Mouse (Mus musculus) urinary bladder, postnatal 10 days (tissue): ENCODE data around the gene Spag8.

Experiments
- DNase-seq: peaks from one replicate; pipeline ENCODE4 v3.0.0; 2022; ENCODE audit warnings: low spot score

Gene Spag8

DNA sequence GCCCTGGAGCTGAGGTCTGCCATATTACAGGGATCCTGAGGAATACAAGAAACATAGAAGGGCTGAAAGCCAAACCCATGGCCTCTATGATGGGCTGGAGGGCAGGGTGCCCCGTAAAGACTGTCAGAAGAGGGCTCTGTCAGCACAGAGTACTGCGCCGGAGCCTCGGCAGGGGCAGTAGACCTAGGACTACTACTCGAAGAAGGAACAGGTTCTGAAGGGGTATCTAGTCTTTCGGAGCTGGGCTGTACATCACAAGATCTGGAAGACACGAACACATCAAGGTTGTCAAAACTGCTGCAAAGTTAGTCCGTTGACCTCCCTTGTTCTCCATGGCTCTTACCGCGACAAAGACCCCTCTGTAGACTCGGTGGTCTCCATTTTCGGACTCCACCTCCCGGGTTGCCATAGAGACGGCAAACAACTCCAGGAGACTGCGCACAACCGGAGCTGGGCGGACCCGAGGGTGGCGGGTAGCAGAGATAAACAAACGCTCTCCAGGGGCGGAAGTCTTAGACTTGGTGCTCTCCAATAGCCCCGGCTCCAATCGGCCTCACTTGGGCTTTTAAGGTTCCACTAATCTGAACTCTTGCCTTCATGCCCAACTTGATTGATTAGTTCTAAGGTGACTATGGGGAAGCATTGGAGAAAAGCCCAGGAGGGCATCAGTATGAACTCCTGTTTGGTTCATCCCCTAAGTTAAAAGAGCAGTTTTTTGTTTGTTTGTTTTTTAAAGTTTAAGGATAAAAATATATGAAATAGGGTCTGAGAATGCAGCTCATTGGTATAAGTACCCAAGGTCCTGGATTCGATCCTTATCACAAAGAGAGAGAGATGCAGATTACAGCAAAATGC is at the start of gene Spag8:
Spag8 (minus strand) TSS at position 434 of the 855 bp plus-strand sequence.
- DNase-seq, result no peak

DNA sequence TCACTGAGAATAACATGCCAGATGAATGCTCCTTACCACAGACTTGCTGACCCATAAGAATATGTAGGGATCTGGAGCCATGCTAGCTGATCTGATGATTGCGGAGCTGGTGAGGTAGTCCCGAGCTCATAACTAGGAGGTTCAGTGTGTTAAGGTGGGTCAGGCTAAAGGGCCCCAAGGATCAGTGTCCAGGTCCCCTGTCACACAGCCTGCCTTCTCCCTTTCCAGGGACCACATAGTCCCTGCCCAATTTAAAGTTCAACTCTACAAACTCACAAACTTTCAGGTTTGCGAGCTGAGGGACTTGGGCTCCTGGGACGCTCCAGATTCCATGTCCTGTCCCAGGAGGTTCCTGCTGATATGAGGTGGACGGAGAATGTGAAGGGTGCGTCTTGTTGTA is 47.3 kb upstream of the Spag8 start, which contains the start of gene Olfr70:
Olfr70 (minus strand) TSS at position 101 of the 400 bp plus-strand sequence.
- DNase-seq, result no peak

DNA sequence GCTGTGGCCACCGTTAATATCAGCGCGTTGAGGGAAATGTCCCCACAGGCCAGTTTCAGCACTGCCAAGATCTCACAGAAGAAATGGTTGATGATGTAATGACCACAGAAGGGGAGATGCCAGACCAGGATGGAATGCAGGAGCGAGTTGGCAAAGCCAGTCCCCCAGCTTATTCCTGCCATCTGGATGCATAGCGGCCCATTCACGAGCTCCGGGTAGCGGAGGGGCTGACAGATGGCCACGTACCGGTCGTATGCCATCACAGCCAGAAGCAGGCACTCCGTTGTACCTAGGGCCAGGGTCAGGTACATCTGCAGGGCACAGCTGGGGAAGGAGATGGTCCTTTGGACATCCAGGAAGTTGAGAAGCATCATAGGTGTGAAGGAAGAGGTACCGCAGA is 43.2 kb upstream of the Spag8 start:
- DNase-seq, result no peak

DNA sequence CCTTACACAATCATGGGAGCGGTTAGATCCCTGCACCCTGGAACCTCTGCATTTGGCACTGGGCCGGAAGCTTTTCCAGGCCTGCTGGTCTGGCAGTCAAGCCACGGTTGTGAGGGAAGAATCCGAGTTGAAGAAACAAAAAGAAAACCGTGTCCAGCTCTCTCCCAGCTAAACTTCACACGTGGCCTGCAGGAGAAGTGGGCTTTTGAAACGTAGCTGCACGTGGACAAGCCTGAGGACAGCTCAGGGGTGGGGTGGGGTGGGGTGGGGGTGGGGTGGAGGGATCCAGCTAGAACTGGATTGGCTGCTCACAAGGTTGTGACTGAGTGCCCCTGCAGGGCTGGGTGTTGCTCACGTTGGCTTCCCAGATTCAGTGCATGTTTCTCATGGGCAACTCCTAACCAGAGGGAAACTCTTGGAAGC is 41.9 kb upstream of the Spag8 start:
- DNase-seq, result no peak

DNA sequence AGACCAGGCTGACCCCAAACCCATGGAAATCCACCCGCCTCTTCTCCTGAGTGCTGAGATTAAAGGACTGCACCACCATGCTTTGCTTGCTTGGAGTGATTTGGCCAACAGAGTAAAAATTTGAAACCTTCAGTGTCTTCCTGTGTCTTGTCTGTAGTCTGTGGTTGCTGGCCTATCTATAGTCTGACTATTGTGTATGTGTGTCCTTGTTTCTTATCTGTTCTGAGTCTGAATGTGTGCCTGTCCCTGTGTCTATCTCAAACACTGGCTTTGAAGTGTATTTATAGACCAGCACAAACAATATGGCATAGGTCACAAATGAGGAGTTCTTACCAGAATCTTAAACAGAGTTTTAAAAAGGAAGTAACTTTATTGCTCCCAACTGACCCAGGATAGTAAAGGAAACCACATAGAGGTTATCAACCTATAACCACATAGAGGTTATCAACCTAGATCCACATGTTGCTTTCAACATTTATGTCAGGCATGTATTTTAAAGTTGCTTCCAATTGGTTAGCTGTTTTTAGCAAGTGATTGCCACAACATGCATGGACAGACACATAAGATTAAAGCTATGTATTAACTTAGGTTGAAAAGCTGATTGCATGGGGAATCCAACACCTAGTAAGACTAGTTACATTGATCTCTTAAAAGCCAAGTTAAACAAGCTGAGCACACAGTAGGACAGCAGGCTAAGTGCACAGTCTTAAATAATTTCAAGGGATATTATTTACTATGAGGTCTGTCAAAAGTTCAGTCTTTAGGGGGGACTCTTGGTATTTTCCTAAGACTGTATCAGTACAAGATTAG is 41.2 kb upstream of the Spag8 start:
- no peak for DNase-seq

DNA sequence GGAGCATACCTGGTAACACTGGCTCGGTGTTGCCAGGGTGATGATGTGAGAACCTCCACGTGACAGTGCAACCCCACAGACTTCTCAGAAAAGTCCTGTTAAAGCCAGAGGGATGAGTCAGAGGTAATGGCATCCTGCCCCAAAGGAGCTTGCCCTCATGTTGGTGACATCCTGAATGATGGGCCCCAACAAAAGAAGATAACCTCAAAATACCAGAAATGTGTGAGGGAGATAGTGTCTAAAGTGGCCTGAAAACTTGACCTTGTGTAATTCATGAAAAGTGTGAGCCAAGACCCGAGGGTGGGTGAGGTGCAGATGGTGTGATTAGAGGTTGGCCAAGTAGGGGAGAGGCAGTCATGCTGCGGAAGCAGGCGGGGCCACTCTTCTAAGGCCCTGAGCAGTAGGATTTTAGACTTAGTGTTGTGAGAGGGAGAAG is 40.4 kb upstream of the Spag8 start:
- no peak for DNase-seq

DNA sequence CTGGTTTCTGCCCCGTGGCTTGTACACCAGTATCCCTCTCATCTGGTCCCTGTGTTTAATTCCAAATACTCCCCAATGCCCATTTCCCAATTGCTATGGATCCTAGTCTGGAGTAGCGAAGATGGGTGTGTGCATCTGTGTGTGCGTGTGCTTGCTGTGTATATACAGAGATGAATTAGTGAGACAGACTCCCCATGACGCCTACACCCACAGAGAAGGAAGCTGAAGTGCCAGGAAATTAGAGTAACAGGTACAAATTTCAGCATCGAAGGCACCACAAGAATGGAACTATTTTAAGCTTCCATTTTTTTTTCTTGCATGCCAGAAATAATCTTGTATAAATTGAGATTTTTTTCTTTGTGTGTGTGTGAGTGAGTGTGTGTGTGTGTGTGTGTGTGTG is 37.6 kb upstream of the Spag8 start:
- no peak for DNase-seq

DNA sequence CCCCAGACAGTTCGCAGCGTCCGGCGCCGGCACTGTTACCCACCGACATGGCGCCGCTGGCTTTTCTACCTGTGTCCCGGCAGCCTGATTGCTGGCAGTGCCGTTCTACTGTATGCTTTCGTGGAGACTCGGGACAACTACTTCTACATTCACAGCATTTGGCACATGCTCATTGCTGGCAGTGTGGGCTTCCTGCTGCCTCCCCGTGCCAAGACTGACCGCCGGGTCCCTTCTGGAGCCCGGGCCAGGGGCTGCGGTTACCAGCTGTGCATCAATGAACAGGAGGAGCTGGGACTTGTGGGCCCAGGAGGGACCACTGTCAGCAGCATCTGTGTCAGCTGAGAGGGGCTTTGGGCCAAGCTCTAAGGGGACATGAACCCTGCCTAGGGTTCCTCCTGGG is 36.6 kb upstream of the Spag8 start:
- DNase-seq, result no peak

DNA sequence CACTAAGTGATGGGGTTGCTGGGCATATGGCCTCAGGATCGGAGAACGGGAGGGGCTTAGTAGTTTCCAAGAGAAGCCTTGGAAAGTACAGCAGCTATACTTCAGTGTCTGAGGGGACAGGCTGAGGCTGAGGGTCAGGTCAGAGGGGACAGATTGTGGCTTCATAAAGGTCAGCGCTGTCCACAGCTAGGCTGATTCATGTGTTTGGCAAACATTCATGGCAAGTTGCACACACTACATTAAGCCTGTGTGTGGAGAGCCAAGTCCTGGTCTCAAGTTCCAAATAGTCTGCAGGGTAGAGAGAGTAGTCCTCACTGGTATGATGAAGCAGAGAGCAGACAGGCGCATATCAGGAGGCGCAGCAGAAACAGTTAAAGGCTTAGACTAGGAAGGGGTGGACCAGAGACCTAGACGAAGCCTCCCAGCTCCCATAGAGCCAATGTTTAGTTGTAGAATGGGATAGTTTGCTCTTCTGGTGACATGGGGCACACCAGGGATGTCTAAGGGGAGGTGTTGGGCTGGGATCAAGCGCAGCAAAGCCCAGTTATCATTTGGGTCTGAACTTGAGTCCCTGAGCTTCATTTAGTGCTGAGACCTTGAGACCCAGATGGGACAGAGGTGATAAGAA is 26.1 kb upstream of the Spag8 start:
- DNase-seq, result no peak

DNA sequence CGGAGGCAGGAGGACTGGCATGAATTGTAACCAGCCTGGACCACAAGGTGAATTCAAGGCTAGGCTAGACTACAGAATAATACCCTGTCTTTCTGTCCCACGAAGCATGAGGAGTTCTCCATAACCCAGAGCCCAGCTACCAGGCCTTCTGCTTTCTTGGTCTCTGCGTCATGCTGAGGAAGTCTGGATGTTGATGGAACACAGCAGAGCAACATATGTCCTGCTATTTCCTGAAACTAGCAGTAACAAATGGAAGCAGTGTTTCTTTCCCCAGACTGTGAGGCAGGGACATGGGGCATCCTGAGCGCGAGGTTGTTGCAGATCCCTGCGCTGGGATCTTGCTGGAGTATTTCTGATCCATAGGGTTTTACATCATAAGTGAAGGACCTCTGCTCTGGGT is 25.1 kb upstream of the Spag8 start:
- no peak for DNase-seq

DNA sequence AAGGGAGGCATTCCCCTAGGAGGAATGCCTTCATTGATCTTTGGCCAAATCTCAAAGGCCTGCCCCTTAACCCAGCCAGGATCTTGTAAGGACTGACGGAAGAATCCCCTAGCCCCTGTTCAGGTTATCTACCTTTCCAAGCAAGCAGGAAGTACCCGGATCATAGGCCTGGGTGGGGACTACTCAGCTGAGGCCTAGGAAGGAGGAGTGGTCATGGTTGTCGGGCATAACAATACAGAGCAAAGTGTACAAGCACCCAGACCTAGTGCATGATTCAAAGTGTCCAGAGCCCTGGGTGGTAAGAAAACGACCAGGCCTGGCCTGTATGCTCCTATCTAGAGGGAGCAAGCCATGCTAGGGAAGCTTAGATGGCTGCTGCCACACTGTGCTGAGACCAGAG is 22.2 kb upstream of the Spag8 start:
- DNase-seq, result no peak

DNA sequence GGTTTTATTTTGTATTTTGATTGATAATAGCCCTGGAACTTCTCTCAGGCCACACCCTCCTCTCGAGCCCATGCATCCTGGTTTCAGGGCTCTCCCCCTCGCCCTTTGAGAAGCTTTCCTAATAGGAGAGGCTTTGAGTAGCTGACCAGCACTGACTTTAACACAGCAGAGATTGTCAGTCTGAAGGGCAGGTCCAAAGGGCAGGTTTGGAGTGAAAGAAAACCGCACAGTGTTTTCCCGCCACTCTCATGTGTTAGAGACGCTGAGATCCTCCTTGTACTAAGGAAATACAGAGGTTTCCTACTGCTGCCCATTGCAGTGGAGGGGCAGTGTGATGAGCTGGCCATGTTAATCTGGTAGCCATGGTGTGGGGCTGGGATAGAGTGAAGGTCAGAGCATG is 21.6 kb upstream of the Spag8 start:
- DNase-seq, result no peak

DNA sequence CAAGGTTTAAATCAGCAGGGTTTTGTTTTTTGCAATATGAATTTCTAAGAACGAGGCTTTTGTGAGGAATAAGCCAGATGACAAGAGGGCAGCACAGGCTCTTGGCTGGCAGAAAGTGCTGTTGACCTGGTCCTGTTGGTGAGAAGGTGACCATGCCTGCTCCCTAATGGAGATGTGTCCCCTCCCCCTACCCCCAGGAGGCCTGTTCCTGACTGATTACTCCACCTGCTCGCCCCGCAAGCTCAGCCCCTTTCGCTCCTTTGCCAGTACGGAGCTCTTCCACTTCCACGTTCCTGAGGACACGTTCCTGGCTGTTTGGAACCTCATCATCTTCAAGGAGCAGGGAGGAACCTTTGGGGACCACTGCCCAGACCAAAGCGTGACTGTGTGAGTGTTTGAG is 20.3 kb upstream of the Spag8 start:
- DNase-seq, result no peak

DNA sequence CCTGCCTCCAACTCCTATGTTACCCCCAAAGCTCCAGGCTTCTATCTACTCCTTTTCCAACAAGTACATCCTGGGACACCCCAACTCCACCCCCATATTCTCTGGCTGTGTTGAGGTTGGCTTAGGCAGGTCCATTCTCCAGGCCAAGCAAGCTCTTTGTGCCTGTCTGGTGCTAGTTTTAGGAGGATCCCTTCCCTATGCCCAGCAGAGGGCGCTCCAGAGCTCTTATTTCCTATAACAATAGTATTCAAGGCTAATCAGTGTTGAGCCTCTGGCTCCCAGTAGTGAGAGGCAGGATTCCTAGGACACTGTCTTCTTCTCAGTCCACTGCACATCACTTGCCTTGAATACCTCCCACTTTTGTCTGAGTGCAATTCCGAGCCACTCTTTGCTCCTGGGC is 18.7 kb upstream of the Spag8 start:
- peak; percentile 56 for DNase-seq

DNA sequence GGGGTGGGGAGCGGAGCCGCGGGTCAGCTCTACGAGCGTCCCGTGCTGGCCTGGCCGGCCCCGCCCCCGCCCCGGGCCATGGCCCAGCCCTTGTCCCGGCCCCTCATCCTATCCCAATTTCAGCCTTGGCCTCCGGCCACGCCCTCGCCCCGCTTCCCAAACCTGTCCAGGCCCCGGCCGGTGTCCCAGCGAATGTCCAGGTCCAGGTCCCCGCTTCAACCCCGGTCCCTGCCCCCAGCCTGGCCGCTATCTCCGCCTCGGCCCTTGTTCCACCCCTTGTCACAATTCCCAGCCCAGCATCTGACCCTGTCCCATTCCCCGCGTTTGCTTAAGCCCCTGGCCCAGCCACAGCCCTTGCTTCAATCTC is 16.0 kb upstream of the Spag8 start:
- peak; percentile 32 for DNase-seq

DNA sequence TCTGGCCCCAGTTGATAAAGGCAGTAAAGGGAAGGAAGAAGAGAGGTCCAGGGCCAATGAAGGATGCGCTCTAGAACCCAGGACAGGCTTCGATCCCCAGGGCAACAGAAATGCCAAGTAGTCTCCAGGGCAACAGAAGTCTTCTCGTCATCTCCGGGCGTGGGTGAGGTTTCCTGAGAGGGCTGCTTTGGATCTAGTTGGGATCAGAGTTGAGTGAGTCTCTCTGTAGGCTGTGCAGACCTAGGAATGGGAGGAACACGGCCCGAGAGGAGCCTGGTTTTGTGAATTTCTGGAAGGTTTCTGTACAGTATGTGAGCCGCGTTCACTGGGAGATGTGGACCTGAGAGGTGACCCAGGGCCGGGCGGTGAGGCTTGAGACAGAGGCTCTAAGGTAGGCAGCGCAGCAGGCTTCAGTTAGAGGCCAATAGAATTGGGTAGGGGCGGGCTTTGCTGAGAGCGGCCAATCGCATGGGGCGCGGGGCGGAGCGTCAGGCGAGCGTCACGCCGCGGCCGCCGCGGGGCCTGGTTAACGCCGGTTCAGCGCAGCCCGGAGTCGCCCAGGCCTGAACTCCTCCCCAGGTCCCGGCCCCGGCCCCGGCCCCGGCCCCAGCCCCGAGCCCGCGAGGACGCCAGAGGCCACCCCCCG is 15.5 kb upstream of the Spag8 start, which contains the start of the genes Tmem8b and Fam221b:
Tmem8b (plus strand) TSS at position 190 of the 646 bp plus-strand sequence.
Fam221b (minus strand) TSS at position 364 of the 646 bp plus-strand sequence.
- DNase-seq, result peak; percentile 51

DNA sequence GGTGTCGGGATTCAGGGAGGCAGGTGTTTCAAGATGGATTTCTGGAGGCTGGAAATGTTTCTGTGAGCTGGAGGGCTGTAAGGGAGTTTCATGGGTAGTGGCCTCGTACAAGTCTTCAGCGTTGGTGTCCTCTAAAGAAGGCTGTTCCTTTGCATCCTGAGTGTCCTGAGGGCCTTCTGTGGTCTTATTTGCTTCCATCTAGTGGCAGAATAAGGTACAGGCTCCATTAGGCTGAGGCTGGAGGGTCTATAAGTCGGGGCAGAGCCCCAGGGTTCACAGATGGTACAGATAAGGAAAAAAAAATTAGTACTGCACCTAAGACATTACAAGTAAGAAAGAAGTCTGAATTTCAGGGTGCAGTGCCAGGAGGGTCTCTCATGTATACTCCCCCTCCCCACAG is 13.0 kb upstream of the Spag8 start:
- no peak for DNase-seq

DNA sequence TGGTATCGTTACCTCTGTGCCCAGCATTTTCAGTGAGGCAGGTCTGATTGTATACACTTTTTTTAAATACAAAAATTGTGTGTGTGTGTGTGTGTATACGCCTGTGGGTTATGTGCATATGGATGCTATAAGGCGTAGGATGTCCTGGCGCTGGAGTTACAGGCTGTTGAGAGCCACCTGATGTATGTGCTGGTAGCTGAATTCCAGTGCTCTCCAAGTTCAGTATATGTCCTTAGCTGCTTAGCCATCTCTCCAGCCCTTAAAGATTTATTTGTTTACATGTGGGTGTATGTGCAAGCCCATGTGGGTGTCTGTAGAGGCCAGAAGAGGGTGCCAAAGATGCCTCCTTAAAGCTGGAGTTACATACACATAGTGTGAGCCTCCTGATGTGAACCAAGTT is 3.8 kb upstream of the Spag8 start:
- DNase-seq, result no peak

DNA sequence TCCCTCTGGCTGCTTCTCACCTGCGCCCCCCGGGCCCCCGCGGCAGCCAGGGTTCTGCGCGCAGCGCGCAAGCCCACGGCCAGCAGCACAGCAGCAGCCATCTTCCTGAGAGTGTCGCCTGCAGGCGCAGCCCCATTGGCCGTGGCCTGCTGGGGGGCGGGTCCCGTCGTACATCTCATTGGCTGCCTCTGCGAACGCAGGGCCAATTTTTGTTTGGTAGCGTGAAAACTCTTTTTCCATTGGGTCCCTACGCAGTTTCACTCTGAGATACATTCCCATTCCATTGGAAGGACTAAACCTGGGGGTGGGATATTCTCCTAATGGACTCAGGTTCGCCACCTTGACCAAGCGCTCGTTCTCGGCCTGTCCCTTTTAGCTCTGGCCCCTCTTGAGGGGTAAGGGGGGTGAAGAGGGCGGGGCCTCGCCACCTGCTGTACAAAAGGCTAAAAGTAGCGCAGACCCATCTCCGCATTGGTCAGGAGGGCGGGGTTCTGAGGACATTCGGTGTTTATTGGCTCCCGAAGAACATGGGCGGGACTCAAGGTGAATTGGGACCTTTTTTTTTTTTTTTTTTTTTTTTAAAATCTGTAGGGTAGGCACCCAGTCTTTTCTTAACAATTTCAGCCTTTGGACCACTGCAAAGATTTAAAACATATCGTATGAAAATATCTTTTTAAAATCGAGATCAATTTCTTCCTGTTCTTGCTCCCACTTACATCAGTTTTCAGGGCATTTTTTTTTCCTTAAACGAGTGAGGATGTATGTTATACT is 3.1 kb upstream of the Spag8 start, which contains the start of gene Hint2:
Hint2 (minus strand) TSS at position 128 of the 771 bp plus-strand sequence.
- DNase-seq, result peak; percentile 79

DNA sequence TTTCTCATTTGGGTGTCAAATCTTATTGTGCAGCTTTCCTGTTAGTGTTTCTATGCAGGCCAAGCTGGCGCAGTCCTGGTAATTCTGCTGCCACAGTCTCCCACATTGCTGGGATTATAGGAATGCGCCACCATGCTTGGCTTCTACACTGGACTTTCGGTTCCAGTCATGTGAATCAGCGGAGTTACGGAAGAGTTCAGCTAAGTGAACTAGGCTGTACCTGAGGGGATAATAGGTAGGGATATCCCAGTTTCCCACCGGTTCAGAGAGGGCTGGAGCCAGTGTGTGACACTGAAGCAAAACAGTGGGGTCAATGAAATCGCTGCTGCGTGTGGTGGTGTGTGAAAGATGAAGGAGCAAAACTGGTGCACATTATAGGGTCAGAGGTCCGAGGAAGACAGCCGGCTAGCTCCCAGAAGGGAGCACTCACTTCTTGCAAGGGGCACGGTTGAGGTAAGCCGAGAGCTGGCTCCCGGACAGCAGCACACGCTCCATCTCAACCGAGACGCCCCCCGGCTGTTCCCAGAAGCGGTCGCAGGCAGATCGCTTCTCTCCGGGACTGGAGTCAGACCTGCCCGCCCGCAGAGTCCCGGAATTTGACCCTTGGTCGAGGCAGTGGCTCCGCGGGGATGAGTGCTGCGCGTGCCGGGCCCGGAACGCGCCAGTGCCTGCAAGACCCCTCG is 2.4 kb upstream of the Spag8 start:
- DNase-seq, result no peak

DNA sequence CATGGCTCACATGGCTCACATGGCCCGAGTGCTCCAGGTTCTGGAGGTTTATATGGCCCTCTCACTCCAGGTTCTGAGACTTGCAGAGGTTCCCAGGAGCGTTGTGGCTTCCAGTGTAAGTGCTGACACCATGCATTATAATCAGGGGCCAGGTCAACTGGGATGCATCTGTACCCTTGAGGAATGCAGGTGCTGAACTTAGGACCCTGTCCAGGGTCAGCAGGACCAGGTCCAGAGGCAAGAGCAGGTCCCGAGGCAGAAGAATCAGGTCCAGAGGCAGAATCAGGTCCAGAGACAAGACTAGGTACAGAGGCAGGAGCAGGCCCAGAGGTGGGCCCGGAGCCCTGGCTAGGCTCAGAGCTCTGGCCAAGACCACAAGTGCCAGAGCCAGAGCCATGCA is 668 bp downstream of the Spag8 start:
- DNase-seq, result no peak
